Mouse (Mus musculus) thymus, postnatal 0 days (tissue): ENCODE results near the gene Ryr2. TPM values are rescaled to one million over a fixed set of nuclear protein-coding genes. Genes with fewer than 3 reads are reported as not detected.
A peak's percentile ranks its signal among the peaks of the same experiment; 100 is the strongest.
"Not testable (repeated sequence)": the region's sequence is repeated elsewhere in the genome, so short reads cannot be mapped to it uniquely, and the experiment has no call there.

Experiments
- DNase-seq: peaks from one replicate; pipeline ENCODE4 v3.0.0-alpha.2; 2015; ENCODE audit warnings: low spot score
- polyA plus RNA-seq: library from polyadenylated mRNA; unstranded; fragments of >200 nt; fragmentation: Nextera tagmentation; extraction: Ambion mirVana; gene quantifications from 2 replicates; pipeline ENCODE4 v1.2.1, GENCODE M21; 2015

The Ryr2 gene
- polyA plus RNA-seq: 0.21 and 0.68 TPM in 2 replicates

DNA sequence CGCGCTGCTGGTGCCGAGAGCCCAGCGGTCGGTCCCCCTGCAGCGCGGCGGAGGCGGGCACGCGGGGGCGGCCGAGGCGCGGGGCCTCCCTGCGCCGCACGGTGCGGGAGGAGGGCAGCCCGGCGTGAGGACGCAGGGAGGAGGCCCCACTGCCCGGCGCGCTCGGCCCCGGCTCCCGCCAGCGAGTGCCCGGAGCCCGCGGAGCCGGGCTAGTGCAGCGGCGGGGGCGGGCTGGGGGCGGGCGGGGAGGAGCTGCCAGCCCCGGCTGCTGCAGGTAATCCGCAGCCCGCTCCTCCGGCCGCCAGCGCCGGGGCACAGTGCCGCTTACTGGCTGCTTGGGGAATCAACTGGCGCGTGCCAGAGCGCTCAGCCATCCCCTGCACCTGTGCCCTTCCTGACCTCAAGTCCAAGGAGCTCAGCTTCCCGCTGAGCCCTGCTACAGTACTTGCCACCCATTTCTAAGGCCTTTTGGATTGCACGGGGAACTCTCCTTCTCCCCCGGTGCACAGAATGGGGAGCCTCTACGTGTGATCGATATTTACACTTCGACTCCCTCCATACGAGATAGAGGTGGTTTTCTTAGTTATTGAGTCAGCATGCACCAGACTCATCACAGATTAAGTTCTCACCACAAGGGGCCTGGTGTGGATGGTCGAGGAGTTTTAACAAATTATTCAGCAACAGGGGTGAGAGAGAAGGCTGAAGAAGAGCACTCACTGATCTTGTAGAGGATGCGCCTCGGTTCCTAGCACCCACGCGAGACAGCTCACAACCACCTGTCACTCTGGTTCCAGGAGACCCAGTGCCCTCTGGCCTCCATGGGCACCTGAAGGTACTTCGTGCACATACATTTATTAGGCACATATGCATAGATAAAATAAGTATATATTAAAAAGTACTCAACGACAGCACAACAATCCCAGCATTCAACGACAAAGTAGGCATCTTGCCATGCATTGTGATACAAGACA lies at the start of gene Ryr2:
Gene Ryr2, minus strand, starts transcription at position 284 of the 971 bp plus-strand sequence.
- DNase-seq: peak; percentile 71

GRCm38 (mm10) chr13:12153922-12154321 lies 47.2 kb upstream of the Ryr2 start:
- no peak for DNase-seq

DNA sequence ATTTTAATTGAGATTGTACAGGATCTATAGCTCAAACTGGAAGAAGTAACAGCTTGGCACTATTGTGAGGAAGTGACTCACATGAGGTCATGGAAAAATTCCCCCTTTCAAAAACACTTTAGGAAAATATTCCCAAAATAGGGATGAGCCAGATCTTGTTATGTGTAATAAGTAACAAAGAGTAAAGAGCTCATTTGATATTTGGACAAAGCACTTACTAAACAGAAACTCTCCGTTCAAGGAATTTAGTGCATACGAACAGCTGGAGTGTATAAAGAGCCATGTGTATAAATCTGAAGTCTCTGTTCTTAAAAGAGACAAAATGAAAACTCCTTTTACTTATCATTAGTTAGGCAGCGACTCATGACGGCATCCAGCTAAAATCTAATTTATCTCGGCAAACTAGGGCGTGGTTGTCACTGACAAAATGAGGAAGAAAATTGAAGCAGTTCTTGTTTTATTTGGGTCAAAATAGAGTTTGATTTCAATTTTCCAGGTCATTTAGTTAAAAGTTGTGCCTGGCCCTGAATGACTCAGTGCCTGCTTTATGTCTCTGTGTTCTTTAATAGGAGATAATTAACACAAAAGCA lies 40.3 kb upstream of the Ryr2 start:
- DNase-seq: no peak

GRCm38 (mm10) chr13:12146402-12146801 lies 39.7 kb upstream of the Ryr2 start:
- DNase-seq: no peak

- DNase-seq: no peak
Measured at GRCm38 (mm10) chr13:12143347-12143746, 36.6 kb upstream of the Ryr2 start.

GRCm38 (mm10) chr13:12136461-12136860 lies 29.7 kb upstream of the Ryr2 start:
- not testable (repeated sequence) for DNase-seq

- DNase-seq: no peak
Measured at GRCm38 (mm10) chr13:12133549-12133948, 26.8 kb upstream of the Ryr2 start.

- no peak for DNase-seq
Measured at GRCm38 (mm10) chr13:12132160-12132710, 25.5 kb upstream of the Ryr2 start.

- DNase-seq: no peak
Measured at GRCm38 (mm10) chr13:12129121-12129520, 22.4 kb upstream of the Ryr2 start.

GRCm38 (mm10) chr13:12126099-12126498 lies 19.4 kb upstream of the Ryr2 start:
- no peak for DNase-seq

DNA sequence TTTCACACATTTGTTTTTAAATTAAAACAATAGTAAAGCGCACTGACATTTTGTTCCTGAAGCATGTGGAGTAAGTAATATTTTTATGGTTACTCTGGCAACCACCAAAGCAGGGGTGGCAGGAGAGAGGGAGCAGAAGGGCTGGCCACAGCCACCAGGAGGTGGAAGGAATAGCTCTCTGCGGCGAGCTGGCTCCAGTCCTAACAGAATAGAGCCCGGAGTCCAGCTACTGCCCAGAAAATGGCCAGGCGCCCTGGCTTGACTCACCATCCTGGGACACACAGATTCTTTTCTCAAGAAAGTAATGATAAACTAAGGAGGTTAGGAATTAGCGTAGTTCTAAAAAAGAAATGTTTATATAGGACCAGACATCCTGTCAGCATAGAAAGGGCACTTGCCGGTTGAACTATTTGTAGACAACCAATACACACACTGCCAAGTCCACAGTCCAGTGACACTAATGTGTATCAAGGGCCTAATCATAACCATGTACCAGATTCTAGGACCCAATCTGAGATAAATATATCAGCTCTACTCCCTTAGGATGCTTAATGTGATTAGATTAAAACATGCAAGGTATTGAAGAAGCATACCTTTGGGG lies 18.3 kb upstream of the Ryr2 start:
- no peak for DNase-seq

- DNase-seq: no peak
Measured at GRCm38 (mm10) chr13:12115551-12115950, 8.8 kb upstream of the Ryr2 start.

- DNase-seq: no peak
Measured at GRCm38 (mm10) chr13:12114816-12115215, 8.1 kb upstream of the Ryr2 start.

DNA sequence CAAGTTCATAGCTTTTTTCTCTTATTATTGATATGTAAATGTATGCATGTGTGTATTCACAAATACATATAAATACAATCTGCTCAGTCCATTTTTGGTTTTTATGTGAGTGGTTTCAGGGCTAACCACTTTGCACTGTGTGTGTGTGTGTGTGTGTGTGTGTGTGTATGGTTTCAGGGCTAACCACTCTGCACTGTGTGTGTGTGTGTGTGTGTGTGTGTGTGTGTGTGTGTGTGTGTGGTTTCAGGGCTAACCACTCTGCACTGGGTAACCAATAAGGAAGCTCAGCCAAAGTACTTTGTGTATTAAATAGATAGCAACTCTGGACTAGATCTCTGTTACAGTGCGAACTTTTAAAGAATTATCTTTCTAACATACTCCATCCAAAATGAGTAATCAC lies 2.2 kb upstream of the Ryr2 start:
- DNase-seq: no peak

DNA sequence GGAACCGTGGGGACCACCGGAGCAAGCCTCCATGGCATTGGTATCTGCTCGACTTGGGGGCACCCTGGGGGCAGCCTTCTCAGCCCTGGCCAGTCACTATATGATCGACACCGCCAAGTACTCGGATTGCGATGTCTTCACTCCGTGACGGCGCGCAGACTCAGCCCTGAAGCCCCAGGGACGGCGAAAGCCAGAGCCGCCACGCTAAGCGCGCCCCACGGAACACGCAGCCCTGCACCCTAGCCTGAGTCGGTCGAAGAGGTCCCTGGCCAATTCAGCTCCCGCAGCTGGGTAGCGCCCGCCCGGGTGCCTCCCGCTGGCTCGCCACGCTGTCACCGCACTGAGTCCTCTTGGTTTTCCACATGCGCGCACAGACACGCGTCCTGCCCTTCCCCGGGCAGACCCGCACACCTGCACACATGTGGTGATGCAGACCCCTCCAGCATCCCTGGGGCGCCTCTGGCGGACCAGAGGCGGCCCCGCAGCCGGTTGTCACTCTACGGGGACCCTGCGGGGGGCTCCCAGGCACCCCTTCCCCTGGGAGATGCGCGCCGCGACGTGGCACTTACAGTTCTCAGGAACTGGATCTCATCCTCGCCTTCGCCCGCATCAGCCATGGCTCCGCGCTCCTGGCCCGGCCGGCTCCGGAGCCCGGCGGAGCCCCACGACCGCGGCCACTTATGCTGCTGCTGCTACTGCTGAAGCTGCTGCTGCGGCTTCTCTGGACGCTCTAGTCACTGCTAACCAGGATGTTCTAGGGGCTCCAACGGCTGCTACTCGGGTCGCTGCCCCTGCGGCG lies 716 bp downstream of the Ryr2 start:
- peak; percentile 56 for DNase-seq

DNA sequence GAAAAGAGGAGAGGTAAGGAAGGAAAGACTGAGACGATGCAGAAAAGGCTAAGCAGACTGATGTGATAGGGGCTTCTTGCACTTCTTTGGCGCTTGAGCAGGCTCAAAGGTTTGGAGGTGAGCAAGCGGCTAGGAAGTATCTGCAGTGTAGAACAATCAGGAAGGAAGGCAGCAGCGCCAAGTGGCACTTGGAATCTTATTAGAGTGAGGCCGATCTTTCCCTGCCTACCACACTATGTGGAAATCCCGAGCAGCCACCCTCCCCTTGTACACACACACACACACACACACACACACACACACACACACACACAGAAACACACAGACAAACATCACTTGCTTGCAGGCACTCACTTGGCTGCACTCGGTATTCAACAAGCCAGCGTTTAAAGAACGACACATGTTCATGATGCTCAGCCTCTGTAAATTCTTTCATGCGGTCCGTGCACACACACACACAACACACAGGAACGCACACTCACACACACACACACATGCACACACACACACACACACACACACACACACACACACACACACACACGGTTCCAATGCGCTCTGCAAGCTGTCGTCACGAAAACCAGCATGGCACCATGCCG lies 1.4 kb downstream of the Ryr2 start:
- no peak for DNase-seq

GRCm38 (mm10) chr13:12104318-12104717 lies 2.4 kb downstream of the Ryr2 start:
- DNase-seq: no peak

- no peak for DNase-seq
Measured at GRCm38 (mm10) chr13:12103017-12103416, 3.7 kb downstream of the Ryr2 start.

DNA sequence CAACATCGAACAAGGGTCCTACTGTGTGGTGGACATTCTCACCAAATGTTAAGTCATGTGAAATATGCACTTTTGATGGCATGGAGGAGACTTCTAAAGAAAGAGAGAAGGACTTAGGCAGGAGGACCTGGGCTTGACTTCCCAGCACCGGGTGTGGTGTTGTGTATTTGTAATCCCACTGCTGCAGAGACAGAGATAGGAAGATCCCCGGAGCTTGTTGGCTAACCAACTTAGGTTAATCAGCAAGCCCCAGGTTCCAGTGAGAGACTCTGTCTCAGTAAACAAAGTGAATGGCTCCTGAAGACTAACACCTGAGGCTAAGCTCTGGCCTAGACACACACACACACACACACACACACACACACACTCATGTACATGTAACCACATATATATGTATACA lies 7.3 kb downstream of the Ryr2 start:
- no peak for DNase-seq

GRCm38 (mm10) chr13:12098981-12099380 lies 7.8 kb downstream of the Ryr2 start:
- DNase-seq: no peak
